Mouse (Mus musculus) myocyte (in vitro differentiated cells): Measurements from ENCODE around the gene Cfap54. TPM values are rescaled to one million over a fixed set of nuclear protein-coding genes. Genes with fewer than 3 reads are reported as not detected.

Experiments
- H3K27me3 ChIP-seq: one replicate; pipeline ENCODE4 v1.6.1; 2011; ENCODE audit not compliant: control insufficient read depth, insufficient read depth, insufficient read length
- H3K36me3 ChIP-seq: one replicate; pipeline ENCODE4 v1.6.1; 2011; ENCODE audit not compliant: control insufficient read depth, insufficient read depth
- H3K4me2 ChIP-seq: one replicate; pipeline ENCODE4 v1.6.1; 2011; ENCODE audit warnings: low read depth, control low read depth
- H3K4me3 ChIP-seq: one replicate; pipeline ENCODE4 v1.5.1; 2011; ENCODE audit warnings: mild to moderate bottlenecking, control low read depth, moderate library complexity
- H3K79me2 ChIP-seq: one replicate; pipeline ENCODE4 v1.6.1; 2011; ENCODE audit not compliant: control insufficient read depth, insufficient read depth
- H3ac ChIP-seq: one replicate; pipeline ENCODE4 v1.6.1; 2011; ENCODE audit not compliant: control insufficient read depth, insufficient read length
- CEBPB ChIP-seq: IDR thresholded peaks from 2 replicates; pipeline ENCODE4 v1.6.1; 2011; ENCODE audit warnings: mild to moderate bottlenecking, moderate library complexity; ENCODE audit not compliant: poor library complexity, insufficient read depth, severe bottlenecking
- E2F4 ChIP-seq: IDR thresholded peaks from one replicate; pipeline ENCODE4 v1.6.1; 2011; ENCODE audit warnings: mild to moderate bottlenecking, control low read depth, moderate library complexity; ENCODE audit not compliant: insufficient read depth
- MAX ChIP-seq: IDR thresholded peaks from one replicate; pipeline ENCODE4 v1.6.1; 2011; ENCODE audit warnings: low read depth, mild to moderate bottlenecking, control low read depth
- MYOD1 ChIP-seq, 3 experiments: IDR thresholded peaks; one replicate each; pipeline ENCODE4 v1.6.1; 2011; ENCODE audit warnings: control low read depth in 2 of 3, low read depth in 2 of 3, mild to moderate bottlenecking in 2 of 3, moderate library complexity in 1 of 3; ENCODE audit not compliant: insufficient read length in 2 of 3, control insufficient read depth in 1 of 3
- MYOG ChIP-seq, 3 experiments: IDR thresholded peaks; one replicate each; pipeline ENCODE4 v1.6.1; 2011; ENCODE audit warnings: control low read depth in 2 of 3, low read depth in 2 of 3, mild to moderate bottlenecking in 2 of 3; ENCODE audit not compliant: insufficient read length in 2 of 3, control insufficient read depth in 1 of 3, insufficient read depth in 1 of 3
- POLR2A ChIP-seq: IDR thresholded peaks from one replicate; pipeline ENCODE4 v1.6.1; 2011; ENCODE audit warnings: low read depth, mild to moderate bottlenecking, control low read depth, moderate library complexity; ENCODE audit not compliant: insufficient read length
- POLR2AphosphoS2 ChIP-seq: IDR thresholded peaks from one replicate; pipeline ENCODE4 v1.6.1; 2011; ENCODE audit warnings: low read depth, control low read depth; ENCODE audit not compliant: insufficient read length
- REST ChIP-seq: IDR thresholded peaks from one replicate; pipeline ENCODE4 v1.6.1; 2011; ENCODE audit warnings: mild to moderate bottlenecking, control low read depth, moderate library complexity; ENCODE audit not compliant: insufficient read depth, insufficient read length
- SRF ChIP-seq: IDR thresholded peaks from one replicate; pipeline ENCODE4 v1.6.1; 2011; ENCODE audit warnings: low read depth; ENCODE audit not compliant: control insufficient read depth, insufficient read length
- TCF12 ChIP-seq: IDR thresholded peaks from one replicate; pipeline ENCODE4 v1.6.1; 2011; ENCODE audit warnings: mild to moderate bottlenecking, control low read depth; ENCODE audit not compliant: poor library complexity, insufficient read depth, severe bottlenecking
- TCF3 ChIP-seq: IDR thresholded peaks from one replicate; pipeline ENCODE4 v1.6.1; 2011; ENCODE audit warnings: low read depth, control low read depth; ENCODE audit not compliant: insufficient read length
- USF1 ChIP-seq: IDR thresholded peaks from one replicate; pipeline ENCODE4 v1.6.1; 2011; ENCODE audit warnings: low read depth, mild to moderate bottlenecking, control low read depth, moderate library complexity
- polyA plus RNA-seq: library from polyadenylated mRNA; unstranded; fragments of >200 nt; fragmentation: generic; extraction: Trizol; gene quantifications from one replicate; pipeline ENCODE4 v1.2.1, GENCODE M21; 2012; ENCODE audit warnings: missing spikeins

The Cfap54 gene
- polyA plus RNA-seq, 1 experiment = 0.01 TPM

DNA sequence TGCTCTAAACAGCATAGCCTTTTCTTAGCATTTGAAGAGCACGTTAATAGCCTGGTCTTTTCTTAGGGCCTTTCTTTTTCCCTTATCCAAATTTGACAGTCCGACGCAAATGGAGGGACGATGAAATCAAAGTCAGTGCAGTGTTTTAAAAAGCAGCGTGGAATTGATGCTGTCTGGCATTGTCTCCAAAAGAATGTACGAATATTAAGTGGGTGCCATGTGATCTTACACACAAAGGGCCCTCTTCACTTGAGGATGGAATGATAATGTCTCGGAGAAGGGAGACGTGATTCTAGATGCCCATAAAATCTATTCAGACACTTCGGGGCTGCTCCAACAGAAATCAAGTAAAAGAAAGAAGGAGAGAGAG, 289.9 kb downstream of the Cfap54 start:
- Histone ChIP-seq H3K4me2 (no peak overlapping the region), H3K79me2 (no peaks in the 10 kb centered on the region), H3ac (no peak overlapping the region), H3K27me3 (no peaks in the 10 kb centered on the region), H3K36me3 (no peaks in the 10 kb centered on the region), H3K4me3 (no peak overlapping the region)
- TF ChIP-seq E2F4 (no peak), REST (no peak), MAX (no peak), USF1 (no peak), POLR2A (no peak), TCF12 (no peak), MYOD1 (IDR thresholded peaks at IDR 0.05; ENCODE audit: control insufficient read depth in 1 of 3, insufficient read length in 2 of 3, low read depth in 2 of 3) (no peak), POLR2AphosphoS2 (no peak), MYOG (IDR thresholded peaks at IDR 0.05; ENCODE audit: control insufficient read depth in 1 of 3, insufficient read depth in 1 of 3, insufficient read length in 2 of 3, low read depth in 2 of 3) (no peak), CEBPB (no peak), TCF3 (no peak), SRF (no peak)

DNA sequence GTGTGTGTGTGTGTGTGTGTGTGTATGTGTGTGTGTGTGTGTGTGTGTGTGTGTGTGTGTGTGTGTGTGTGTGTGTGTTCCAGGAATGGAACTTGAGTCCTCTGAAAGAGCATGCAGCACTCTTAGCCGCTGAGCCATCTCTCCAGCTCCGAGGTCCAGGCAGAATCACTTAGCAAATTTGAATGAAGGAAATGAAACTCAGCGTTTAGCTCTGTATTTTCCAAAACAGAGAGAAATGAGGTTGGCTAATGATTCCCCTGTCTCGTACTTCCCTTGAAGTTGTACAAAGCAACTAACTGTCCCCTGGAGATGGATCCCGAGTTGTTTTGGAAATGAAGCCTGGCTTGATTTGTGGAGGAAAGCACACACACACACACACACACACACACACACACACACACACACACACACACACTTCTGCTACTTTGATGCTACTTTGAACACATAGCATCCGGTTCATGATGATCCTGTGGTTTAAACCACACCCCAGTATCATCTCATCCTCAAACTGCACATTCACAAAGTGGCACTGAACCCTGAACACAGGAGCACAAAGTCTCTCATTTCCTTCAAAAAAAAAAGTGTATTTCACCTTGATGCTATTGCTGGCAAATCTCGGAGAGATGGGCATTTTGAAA, 290.4 kb downstream of the Cfap54 start:
- no peak overlapping the region for H3ac ChIP-seq
- TF ChIP-seq TCF3 (no peak), POLR2AphosphoS2 (no peak), CEBPB (no peak), USF1 (no peak), E2F4 (no peak), TCF12 (no peak), MAX (no peak), REST (no peak), MYOG (IDR thresholded peaks at IDR 0.05; ENCODE audit: control insufficient read depth in 1 of 3, insufficient read depth in 1 of 3, insufficient read length in 2 of 3, low read depth in 2 of 3) (no peak), SRF (no peak)
- H3K4me2 ChIP-seq = no peak overlapping the region
- H3K27me3 ChIP-seq = no peaks in the 10 kb centered on the region
- no peaks in the 10 kb centered on the region for H3K36me3 ChIP-seq
- no peak overlapping the region for H3K4me3 ChIP-seq
- H3K79me2 ChIP-seq = no peaks in the 10 kb centered on the region

DNA sequence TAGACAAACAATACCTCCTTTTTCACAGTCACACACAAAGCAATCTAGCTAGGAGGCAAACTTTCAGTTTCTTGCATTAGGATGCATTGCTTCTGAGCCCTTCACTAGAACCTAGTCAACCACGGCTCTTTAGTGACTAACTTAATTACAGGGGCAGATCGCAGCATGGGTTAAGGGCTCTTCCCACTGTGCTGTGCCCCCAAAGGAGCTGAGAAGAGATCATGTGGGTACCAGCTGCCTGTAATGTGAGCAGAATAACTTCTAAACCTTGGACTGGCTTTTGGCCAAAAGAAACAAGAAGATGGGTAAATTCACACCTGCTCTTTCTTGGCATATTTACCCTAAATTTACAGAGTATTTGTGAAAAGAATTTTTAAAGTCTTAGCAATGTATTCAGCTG, 291.2 kb downstream of the Cfap54 start:
- TF ChIP-seq SRF = no peak
- no peak overlapping the region for H3ac ChIP-seq
- no peaks in the 10 kb centered on the region for H3K36me3 ChIP-seq
- no peak overlapping the region for H3K4me2 ChIP-seq
- H3K79me2 ChIP-seq = no peaks in the 10 kb centered on the region
- no peak overlapping the region for H3K4me3 ChIP-seq
- H3K27me3 ChIP-seq = no peaks in the 10 kb centered on the region

DNA sequence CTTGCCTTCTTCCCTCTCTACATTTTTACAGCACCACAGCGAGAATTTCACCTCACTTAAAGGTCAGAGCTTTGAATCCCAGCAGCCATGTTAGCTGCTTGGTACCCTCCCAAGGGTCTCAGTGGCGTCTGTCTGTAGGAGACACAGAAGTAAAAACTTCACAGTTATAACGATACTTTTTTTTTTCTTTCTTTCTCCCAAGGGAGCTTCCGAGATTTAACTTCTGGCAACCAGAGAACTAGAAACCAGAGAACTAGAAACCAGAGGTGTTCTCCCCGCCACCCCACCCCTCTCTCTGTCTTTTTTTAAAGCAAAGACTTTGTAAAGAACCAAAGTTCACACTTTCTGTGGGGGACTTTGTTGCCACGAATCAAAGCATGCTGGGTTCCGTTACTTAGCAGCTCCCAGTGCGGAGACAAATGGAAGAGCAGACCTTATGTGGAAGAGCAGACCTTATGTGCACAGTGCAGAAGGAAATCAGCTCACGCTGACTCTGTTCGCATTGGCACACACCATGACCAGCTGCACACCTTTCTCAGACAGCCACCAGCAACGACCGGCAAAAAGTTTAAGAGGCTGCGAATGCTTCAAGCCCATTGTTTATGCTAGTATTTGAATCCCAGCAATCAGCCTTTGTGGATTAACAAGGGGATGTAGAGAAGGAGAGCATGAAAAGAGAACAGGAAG, 292.9 kb downstream of the Cfap54 start:
- H3K4me3 ChIP-seq = no peak overlapping the region
- no peak overlapping the region for H3K4me2 ChIP-seq
- no peaks in the 10 kb centered on the region for H3K36me3 ChIP-seq
- no peaks in the 10 kb centered on the region for H3K27me3 ChIP-seq
- TF ChIP-seq MAX = no peak
- no peak for TF ChIP-seq MYOG (IDR thresholded peaks at IDR 0.05; ENCODE audit: control insufficient read depth in 1 of 3, insufficient read depth in 1 of 3, insufficient read length in 2 of 3, low read depth in 2 of 3)
- no peak for TF ChIP-seq E2F4
- no peak for TF ChIP-seq SRF
- TF ChIP-seq POLR2A = no peak
- TF ChIP-seq TCF12 = no peak
- TF ChIP-seq USF1 = no peak
- no peak for TF ChIP-seq TCF3
- TF ChIP-seq REST = no peak
- no peak for TF ChIP-seq MYOD1 (IDR thresholded peaks at IDR 0.05; ENCODE audit: control insufficient read depth in 1 of 3, insufficient read length in 2 of 3, low read depth in 2 of 3)
- no peak for TF ChIP-seq CEBPB
- no peak for TF ChIP-seq POLR2AphosphoS2
- no peaks in the 10 kb centered on the region for H3K79me2 ChIP-seq
- no peak overlapping the region for H3ac ChIP-seq

DNA sequence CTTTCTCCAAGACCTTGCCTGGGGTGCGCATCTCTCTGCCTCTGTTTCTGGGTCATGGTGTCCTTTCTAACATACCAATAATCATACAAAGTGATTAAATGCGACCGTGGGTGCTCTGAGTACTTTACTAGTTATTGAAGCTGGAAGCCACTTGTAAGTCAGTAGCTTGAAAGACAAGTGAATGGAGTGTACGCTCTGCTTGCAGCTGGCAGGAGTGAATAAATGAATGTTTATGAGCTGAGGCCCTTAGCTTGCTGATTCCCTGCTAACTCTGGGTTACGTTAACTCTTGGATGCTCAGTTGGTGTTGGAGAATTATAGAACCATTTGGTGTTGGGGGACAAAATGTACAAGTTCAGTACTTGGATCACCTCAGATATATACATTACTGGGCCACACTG, 298.7 kb downstream of the Cfap54 start:
- Histone ChIP-seq H3K36me3 (no peaks in the 10 kb centered on the region), H3K4me2 (no peak overlapping the region), H3K79me2 (no peaks in the 10 kb centered on the region), H3K4me3 (no peak overlapping the region), H3ac (no peak overlapping the region), H3K27me3 (no peaks in the 10 kb centered on the region)
- TF ChIP-seq POLR2AphosphoS2 (no peak), E2F4 (no peak), TCF12 (no peak), MAX (no peak), TCF3 (no peak)
